Mouse (Mus musculus) thymus, adult 2 months (tissue): ENCODE measurements at regions not wholly inside any gene's neighbourhood (a gene's known extent, or its start where the extent isn't known, plus 50 kb on each side); places are given as distances from the start of the nearest gene placed in this dataset.

Experiments
- DNase-seq: peaks from one replicate; pipeline ENCODE4 v3.0.0; 2021
- H3K27ac ChIP-seq: fragments of 200-500 bp; 2 replicates; pipeline ENCODE4 v1.5.1; 2012; ENCODE audit warnings: low read length, control low read depth; ENCODE audit not compliant: control insufficient read depth, insufficient read depth
- H3K27me3 ChIP-seq: fragments of 200-500 bp; 2 replicates; pipeline ENCODE4 v1.6.1; 2012; ENCODE audit warnings: mild to moderate bottlenecking, low read length, moderate library complexity, mixed read lengths; ENCODE audit not compliant: control insufficient read depth, insufficient read depth
- H3K36me3 ChIP-seq: fragments of 200-500 bp; 2 replicates; pipeline ENCODE4 v1.6.1; 2012; ENCODE audit warnings: mild to moderate bottlenecking, low read length, moderate library complexity; ENCODE audit not compliant: control insufficient read depth, insufficient read depth
- H3K4me1 ChIP-seq: fragments of 200-500 bp; replicated peaks from 2 replicates; pipeline ENCODE4 v1.6.1; 2012; ENCODE audit warnings: low read length; ENCODE audit not compliant: control insufficient read depth, insufficient read depth
- H3K4me3 ChIP-seq: fragments of 200-500 bp; 2 replicates; pipeline ENCODE4 v1.5.1; 2012; ENCODE audit warnings: mild to moderate bottlenecking, low read length, control low read depth, moderate library complexity; ENCODE audit not compliant: control insufficient read depth, insufficient read depth
- CTCF ChIP-seq: fragments of 200-500 bp; IDR thresholded peaks from 2 replicates; pipeline ENCODE4 v1.5.1; 2012; ENCODE audit warnings: mild to moderate bottlenecking, control low read depth, low read length, moderate library complexity, borderline replicate concordance; ENCODE audit not compliant: control insufficient read depth, poor library complexity, insufficient read depth; ENCODE audit errors: extremely low read depth
- POLR2A ChIP-seq: fragments of 200-500 bp; IDR thresholded peaks from 2 replicates; pipeline ENCODE4 v1.6.1; 2012; ENCODE audit warnings: mild to moderate bottlenecking, low read length, control low read depth, moderate library complexity; ENCODE audit not compliant: control insufficient read depth, poor library complexity, insufficient read depth; ENCODE audit errors: extremely low read depth
- WGBS: fragments of 180-500 bp; shearing (Covaris S2); methylation state at CpG from one replicate; pipeline ENCODE4 v1.1.7; 2018; 5-methylcytosine and 5-hydroxymethylcytosine counted together

- DNase-seq: no peak
- Histone ChIP-seq H3K27ac (no peak overlapping the region), H3K4me3 (no peak overlapping the region), H3K27me3 (no peaks in the 10 kb centered on the region), H3K36me3 (no peaks in the 10 kb centered on the region), H3K4me1 (peaks cover 2% of the 10 kb centered on the region)
- TF ChIP-seq CTCF (no peak), POLR2A (no peak)
- WGBS: 95% methylated on average over 7 of the region's 7 CpGs
These were observed 67.0 kb upstream of the Cpsf6 start for GRCm38 (mm10) chr10:117446776-117447175.

- H3K4me3 ChIP-seq: no peak overlapping the region
- no peaks in the 10 kb centered on the region; the same call in 1 of the 2 replicates for H3K4me1 ChIP-seq
- no peak overlapping the region for H3K27ac ChIP-seq
- no peak for DNase-seq
- no peak for TF ChIP-seq CTCF
- no peak for TF ChIP-seq POLR2A
- H3K27me3 ChIP-seq: no peaks in the 10 kb centered on the region
- WGBS: 97% methylated on average over 15 of the region's 15 CpGs
- no peaks in the 10 kb centered on the region for H3K36me3 ChIP-seq
These were observed 66.1 kb upstream of the Cpsf6 start for GRCm38 (mm10) chr10:117445801-117446490.

DNA sequence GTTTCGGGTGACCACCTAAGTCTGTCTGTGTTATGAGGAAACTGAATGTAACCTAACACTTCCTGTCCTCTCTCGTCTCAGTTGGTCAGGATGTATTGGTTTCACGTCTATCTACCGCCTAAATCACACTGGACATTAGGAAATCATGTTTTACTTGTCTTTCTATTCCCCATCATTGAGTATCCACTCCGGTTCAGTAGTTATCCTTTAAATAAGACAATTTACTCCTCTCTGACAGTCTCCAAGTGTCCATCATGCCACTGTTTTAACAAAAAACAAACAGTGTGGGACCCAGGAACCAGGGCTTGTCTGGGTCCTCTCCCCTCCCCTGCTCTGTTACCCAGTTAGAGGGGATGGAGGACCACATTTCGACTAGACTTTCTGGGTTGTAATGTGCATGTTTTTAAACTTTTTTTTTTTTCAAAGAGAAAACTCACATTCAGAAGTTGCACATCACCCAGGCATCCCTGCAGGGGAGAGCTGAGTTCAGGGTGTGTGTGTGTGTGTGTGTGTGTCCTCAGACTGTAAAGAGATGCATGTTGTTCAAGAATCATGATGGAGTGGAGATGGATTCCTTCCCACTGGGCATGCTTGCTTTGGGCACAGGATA, 65.5 kb upstream of the Cpsf6 start:
- TF ChIP-seq POLR2A (no peak), CTCF (no peak)
- no peak overlapping the region for H3K27ac ChIP-seq
- no peak overlapping the region for H3K4me3 ChIP-seq
- H3K4me1 ChIP-seq: no peaks in the 10 kb centered on the region; the same call in 1 of the 2 replicates
- H3K27me3 ChIP-seq: no peaks in the 10 kb centered on the region
- H3K36me3 ChIP-seq: no peaks in the 10 kb centered on the region
- no peak for DNase-seq
- 66% methylated on average over 6 of the region's 6 CpGs for WGBS

- Histone ChIP-seq H3K4me1 (no peaks in the 10 kb centered on the region; the same call in 1 of the 2 replicates), H3K4me3 (no peak overlapping the region), H3K27me3 (no peaks in the 10 kb centered on the region), H3K27ac (no peak overlapping the region), H3K36me3 (no peaks in the 10 kb centered on the region)
- TF ChIP-seq POLR2A (no peak), CTCF (no peak)
- no peak for DNase-seq
- 89% methylated on average over 10 of the region's 10 CpGs for WGBS
These were observed 64.9 kb upstream of the Cpsf6 start for GRCm38 (mm10) chr10:117444761-117445160.

DNA sequence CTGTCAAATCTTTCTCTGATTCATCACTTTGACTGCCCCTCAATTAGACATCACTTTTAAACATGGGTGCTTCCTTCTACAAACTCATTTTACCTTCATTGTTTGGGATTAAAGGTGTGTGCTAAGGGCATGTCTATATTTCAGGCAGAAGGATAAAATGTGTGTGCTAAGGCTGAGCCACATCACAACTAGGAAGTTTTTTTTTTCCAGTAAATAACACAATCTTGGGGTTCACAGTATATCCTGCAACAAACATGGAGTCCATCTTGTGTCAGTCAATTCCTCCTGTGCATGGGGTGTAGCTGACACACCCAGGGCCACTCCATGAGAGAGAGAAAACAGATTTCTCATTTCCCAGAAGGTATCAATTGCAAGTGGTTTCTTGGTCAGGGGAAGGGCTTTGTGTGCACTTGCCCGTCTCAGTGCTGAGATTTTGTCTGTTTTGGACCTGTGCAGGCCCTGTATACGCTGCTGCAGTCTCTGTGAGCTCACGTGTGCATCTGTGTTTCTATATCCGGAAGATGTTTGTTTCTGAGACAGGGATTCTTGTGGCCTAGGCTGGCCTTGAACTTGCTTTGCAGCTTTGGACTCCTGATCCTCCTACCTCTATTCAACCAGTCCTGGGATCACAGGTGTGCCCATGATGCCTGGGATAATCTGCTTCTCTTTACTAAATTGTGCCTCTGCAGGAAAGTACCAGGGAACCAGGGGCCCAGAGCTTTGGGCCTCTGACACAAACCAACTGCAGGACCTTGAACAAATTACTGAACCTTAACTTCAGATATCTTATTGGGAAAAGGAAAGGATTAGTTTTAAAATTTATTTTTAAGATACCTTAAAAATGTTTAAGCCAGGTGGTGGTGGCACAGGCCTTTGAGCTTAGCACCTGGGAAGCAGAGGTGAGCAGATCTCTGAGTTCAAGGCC, 63.9 kb upstream of the Cpsf6 start:
- Histone ChIP-seq H3K27me3 (no peaks in the 10 kb centered on the region), H3K36me3 (no peaks in the 10 kb centered on the region), H3K27ac (no peak overlapping the region), H3K4me1 (no peaks in the 10 kb centered on the region; the same call in 1 of the 2 replicates), H3K4me3 (no peak overlapping the region)
- no peak for TF ChIP-seq POLR2A
- TF ChIP-seq CTCF: no peak
- 94% methylated on average over 4 of the region's 4 CpGs for WGBS
- no peak for DNase-seq
